In the genomic region with DNA sequence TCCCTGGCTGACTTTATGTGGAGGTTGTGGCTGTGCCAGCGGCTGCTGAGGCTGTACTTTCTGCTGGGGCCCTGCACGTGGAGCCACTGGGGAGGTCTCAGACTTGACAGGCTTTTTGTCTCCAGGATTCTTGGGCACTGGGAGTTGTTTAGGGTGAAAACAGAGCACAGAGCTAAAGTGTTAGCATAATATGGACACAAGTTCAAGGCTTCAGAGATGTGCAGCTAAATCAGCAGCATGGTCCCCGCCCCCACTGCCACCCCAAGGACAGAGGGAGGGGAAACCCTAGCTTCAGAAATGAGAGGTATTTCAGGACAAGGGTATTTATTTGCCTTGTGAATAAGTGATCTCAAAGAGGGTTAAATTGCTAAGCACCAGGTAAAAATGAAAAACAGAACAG, we compare ENCODE assay signal across 19 mouse cellular contexts.
"Had no signal": no experiment of that assay in that cellular context is flagged by ENCODE, and none has a peak within 500 bp of the region (broad histone marks: within the 10 kb centered on the region; RNA-seq: fewer than 3 reads in every experiment).

No protein-coding gene starts in this region.

- DNase-seq: lung, adult 18-20 months; lung, embryonic 14.5 days; lung, postnatal 10 days; lung, postnatal 4 days; retina, postnatal 1 day; right cerebral cortex, adult 18-20 months; right cerebral cortex, postnatal 25 days; right cerebral cortex, postnatal 4 days; spleen, adult 18-20 months; thymus, adult 18-20 months; thymus, postnatal 14 days; thymus, postnatal 36 days had no signal

- ATAC-seq: midbrain, embryonic 13.5 days; midbrain, embryonic 16.5 days had no signal

- H3K4me2 ChIP-seq: lung, embryonic 14.5 days; midbrain, embryonic 13.5 days; neural tube, embryonic 13.5 days; neural tube, embryonic 15.5 days had no signal

- H3K27me3 ChIP-seq: midbrain, embryonic 13.5 days; neural tube, embryonic 13.5 days; neural tube, embryonic 15.5 days had no signal

- H3K9ac ChIP-seq: liver, embryonic 14.5 days; lung, embryonic 14.5 days; midbrain, embryonic 13.5 days; neural tube, embryonic 13.5 days; neural tube, embryonic 15.5 days had no signal

- H3K4me3 ChIP-seq: midbrain, embryonic 10.5 days; midbrain, embryonic 13.5 days; myocyte; neural tube, embryonic 13.5 days; neural tube, embryonic 15.5 days had no signal

- H3K9me3 ChIP-seq: midbrain, embryonic 10.5 days; midbrain, embryonic 13.5 days; neural tube, embryonic 13.5 days; neural tube, embryonic 15.5 days had no signal

- H3K27ac ChIP-seq: liver, embryonic 14.5 days; midbrain, embryonic 10.5 days; midbrain, embryonic 13.5 days; neural tube, embryonic 13.5 days; neural tube, embryonic 15.5 days had no signal

- H3K4me1 ChIP-seq: midbrain, embryonic 10.5 days; midbrain, embryonic 13.5 days; neural tube, embryonic 13.5 days; neural tube, embryonic 15.5 days had no signal
